Mouse (Mus musculus) embryo, embryonic 10.5 days (tissue): ENCODE measurements around the gene Sycn.
"Not testable (repeated sequence)": the region's sequence is repeated elsewhere in the genome, so short reads cannot be mapped to it uniquely, and the experiment has no call there.

Experiments
- DNase-seq: peaks from one replicate; pipeline ENCODE4 v3.0.0-alpha.2; 2015; ENCODE audit warnings: low spot score

The Sycn gene

GRCm38 (mm10) chr7:28540526-28540925, at the start of gene Sycn:
Gene Sycn (plus strand): TSS chr7:28540885.
- DNase-seq: no peak

GRCm38 (mm10) chr7:28490903-28491302, 49.8 kb upstream of the Sycn start:
- DNase-seq: no peak

GRCm38 (mm10) chr7:28492310-28492709, 48.4 kb upstream of the Sycn start:
- DNase-seq: no peak

DNA sequence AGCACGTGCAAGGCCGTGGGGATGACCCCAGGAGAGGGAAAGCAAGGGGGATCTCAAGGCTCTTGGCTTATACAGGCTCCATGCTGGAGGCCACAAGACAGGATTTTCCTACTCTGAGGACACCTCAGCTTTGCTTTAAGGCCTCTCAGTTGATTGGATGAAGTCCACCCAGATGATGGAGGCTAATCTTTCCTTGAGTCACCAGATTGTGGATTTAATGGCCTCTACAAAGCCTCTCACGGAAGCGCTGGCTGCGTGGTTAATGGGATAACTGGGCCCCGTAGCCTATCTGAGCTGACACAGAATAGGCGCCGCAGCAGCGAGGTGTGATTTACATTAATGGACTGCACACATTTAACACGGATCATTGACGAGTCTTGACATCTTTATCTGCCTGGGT, 45.3 kb upstream of the Sycn start:
- no peak for DNase-seq

GRCm38 (mm10) chr7:28505585-28505984, 35.1 kb upstream of the Sycn start:
- peak; percentile 54 for DNase-seq

DNA sequence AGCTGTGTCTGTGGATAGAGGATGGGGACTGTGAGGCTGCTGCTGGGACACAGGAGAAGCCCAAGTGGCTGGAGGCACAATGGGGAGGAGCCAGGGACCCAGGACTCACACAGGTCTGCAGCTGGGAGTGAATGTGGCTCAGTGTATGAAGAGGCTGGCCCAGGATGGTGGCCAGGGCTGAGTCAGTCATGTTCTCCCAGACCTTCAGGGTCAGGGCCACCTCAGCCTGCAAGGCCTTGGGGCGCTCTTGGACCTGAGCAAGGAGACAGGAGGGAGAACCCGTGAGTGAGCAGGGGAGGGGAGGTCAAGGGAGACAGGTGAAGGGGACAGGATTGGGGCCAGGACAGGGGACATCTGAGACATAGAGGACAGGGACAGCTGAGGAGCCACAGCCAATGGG, 31.6 kb upstream of the Sycn start:
- not testable (repeated sequence) for DNase-seq

DNA sequence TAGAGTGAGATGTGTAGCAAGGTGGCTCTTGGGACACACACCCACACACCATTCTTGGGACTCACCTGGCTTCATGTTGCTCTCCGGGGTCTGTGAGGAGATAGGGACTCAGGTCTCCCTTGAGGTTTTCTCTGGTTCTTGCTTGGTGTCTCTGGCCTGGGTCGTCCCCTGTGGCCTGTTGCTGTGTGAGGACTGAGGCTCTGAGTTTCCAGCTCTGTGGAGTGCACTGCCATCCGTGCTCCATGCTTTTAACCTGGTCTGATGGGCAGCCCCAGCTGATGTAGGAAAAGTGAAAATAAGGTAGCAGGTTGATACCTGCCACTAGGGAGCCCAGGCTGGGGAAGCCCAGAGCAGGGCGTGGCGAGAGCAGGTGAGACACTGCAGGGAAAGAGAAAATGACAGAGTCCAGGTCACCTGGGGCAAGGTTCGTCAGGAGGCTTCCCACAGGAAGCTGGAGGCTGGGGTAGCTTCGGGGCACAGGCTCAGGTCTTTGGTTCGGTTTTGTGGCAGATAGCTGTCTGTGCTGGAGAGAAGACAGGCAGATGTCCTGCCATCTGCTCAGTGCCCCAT, 30.2 kb upstream of the Sycn start, which contains the start of gene Ifnl2:
Gene Ifnl2, minus strand, starts transcription at position 51 of the 570 bp plus-strand sequence.
- not testable (repeated sequence) for DNase-seq

GRCm38 (mm10) chr7:28511441-28511840, 29.2 kb upstream of the Sycn start:
- no peak for DNase-seq

DNA sequence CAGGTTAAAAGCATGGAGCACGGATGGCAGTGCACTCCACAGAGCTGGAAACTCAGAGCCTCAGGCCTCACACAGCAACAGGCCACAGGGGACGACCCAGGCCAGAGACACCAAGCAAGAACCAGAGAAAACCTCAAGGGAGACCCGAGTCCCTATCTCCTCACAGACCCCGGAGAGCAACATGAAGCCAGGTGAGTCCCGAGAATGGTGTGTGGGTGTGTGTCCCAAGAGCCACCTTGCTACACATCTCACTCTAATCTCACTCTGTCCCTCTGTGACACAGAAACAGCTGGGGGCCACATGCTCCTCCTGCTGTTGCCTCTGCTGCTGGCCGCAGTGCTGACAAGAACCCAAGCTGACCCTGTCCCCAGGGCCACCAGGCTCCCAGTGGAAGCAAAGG, 18.1 kb upstream of the Sycn start, which contains the start of gene Ifnl3:
Gene Ifnl3, plus strand, starts transcription at position 301 of the 400 bp plus-strand sequence.
- DNase-seq: not testable (repeated sequence)

- peak; percentile 85 for DNase-seq
Measured at GRCm38 (mm10) chr7:28527922-28528719, 12.6 kb upstream of the Sycn start.

DNA sequence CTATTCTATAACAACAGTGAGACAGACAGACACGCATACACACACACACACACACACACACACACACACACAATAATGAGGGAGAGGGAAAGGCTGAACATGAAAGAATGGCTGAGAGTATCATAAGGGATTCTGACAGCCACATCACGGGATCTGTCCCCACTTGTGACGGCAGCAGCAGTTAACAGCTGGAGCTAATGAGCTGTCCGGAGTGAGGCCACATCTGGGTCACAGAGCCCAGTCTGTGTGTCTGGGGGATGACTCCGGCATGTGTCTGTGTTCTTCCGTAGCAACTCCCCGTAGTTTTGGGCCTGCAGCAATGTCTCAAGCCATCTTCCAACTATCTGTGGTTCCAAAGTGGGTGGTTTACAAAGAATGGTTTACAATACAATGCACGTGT, 8.7 kb upstream of the Sycn start:
- DNase-seq: no peak

- not testable (repeated sequence) for DNase-seq
Measured at GRCm38 (mm10) chr7:28538886-28539285, 1.8 kb upstream of the Sycn start.

DNA sequence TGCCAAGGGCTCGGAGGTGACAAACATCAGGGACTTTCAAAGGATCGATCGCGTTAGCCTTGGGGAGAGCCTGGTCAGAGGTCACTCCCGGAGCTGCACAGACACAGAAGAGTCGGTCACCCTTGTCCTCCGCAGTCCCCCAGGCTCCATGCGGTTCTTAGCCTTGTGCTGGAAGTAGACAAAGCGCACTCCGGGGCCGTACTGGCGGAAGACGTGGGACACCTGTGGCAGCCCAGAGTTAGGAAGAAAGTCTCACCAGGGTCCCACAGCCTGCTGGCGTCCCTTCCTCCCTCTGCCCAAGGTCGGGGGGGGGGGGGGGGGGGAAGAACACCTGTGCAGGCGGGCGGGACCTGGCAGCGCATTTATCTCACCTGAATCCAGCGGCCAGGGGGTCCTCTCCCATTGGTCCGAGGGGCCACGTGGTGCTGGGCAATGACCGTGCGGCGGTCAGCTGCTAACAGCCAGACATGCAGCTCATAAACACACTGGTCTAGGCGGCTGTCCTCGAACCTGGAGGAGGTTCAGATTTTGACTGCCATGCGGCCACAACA, 3.4 kb downstream of the Sycn start:
- DNase-seq: peak; percentile 60

GRCm38 (mm10) chr7:28545048-28545890, 4.6 kb downstream of the Sycn start:
- peak; percentile 64 for DNase-seq

GRCm38 (mm10) chr7:28545891-28546210, 5.2 kb downstream of the Sycn start:
- no peak for DNase-seq

- peak; percentile 22 for DNase-seq
Measured at GRCm38 (mm10) chr7:28546649-28547048, 6.0 kb downstream of the Sycn start.

DNA sequence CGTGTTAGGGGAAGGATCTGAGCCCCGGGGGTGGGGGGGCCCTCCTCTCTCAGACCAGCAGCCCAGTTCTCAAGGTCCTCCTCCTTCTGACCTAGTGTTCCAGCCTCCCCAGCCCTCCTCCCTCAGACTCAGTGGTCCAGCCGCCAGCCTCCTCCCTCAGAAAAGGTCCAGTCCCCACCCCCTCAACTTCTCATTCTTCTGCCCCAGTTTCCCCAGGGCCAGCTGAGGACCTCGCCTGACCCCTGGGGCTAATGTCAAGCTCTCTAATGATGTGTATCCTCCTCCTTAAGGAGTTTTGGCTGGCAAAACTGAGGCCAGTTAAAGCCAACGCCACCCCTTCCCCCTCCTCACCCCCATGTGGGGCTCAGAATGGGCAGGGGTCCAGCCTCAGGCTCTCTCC, 6.5 kb downstream of the Sycn start, which contains the start of gene Nccrp1:
Gene Nccrp1, minus strand, starts transcription at position 101 of the 400 bp plus-strand sequence.
- DNase-seq: peak; percentile 18

GRCm38 (mm10) chr7:28547628-28548027, 6.9 kb downstream of the Sycn start:
- DNase-seq: no peak

DNA sequence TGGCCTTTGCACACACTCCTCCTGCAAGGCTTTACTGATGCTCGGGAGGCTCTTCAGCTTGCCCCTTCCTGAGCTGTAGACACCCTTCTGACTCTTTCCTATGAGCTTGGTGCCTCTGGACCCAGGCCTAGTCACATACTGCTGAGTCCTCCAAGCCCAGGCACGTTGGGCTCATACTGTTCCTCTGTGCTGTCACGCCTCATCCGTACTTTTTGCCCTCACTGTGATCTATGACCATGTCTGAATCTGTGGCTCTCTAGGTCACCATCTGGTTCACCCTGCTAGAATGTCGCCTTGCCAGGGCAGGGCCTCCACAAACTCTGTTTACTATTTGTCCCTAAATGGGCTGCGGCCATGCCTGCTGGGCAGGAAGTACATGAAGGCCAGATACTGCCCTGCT, 12.4 kb downstream of the Sycn start:
- no peak for DNase-seq

DNA sequence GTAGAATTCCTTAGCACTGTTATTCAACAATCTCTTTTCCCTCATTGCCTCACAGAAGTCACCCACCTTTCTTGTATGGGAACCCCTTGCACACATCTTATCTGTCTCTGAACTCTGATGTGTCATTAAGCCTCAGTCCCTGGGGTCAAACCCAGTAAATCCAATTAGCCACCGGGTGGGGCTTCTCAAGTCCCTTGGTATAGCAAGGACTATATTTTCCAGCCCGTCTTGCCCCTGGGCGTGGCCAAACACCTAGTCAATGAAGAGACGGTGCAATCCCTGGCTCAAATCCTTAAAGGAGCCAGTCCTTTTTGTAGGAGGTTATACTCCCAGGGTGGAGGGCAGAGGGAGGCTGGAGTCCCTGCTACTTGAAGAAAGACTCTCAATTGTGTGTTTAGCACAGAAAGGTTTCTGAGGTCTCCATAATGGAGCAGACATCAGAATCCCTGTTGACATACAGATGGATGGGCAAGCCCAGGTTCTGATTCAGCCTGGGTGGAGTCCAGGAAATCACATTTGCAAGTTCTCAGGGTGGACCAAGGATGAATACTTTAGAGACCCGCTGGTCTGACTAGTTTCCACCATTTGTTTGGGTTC, 15.4 kb downstream of the Sycn start:
- DNase-seq: no peak

DNA sequence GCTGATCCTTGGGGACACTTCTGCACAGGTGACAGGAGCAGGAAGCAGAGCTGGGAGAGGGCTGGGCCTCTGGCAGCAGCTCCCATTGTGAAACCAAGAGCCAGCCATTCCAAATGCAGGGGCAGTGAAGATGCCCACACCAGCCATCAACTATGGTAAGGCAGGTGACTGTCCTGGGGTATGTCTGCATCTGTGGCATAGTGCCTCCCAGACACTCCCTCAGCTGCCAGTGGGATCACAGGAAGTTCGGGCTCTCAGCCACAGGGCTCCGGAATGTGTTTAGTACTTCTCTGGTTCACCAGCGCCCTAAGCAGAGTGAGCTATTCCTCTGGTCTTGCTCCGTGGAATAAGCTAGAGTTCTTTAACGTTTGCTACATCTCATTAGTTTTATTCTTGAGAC, 16.4 kb downstream of the Sycn start:
- DNase-seq: no peak

DNA sequence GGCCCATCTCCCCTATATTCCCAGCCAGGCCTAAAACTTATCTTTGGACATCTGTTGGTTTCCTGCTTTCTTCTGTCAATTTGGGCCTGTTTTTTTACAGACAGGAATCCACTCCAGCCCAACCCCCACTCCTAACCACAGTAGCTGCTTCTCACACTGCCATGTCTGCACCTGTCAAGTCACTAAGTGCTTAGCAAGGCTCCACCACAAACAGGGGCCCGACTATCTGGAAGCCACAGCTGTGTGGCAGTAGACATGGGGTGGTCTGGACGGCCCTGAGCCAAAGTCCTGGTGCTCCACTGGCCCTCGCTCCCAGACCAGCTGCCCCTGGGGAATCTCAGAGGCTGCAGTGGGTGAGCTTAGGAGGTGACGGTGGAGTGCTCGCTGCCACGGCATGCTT, 17.0 kb downstream of the Sycn start:
- DNase-seq: no peak
